Mouse (Mus musculus) liver, postnatal 0 days (tissue): Measurements from ENCODE around the gene Sltm.

ENCODE experiments used
- CTCF ChIP-seq: sonication (generic); IDR thresholded peaks from 2 replicates; pipeline ENCODE4 v1.5.1; 2016; ENCODE audit warnings: antibody characterized with exemption, low read depth
- EP300 ChIP-seq: IDR thresholded peaks from 2 replicates; pipeline ENCODE4 v1.6.1; 2016; ENCODE audit warnings: antibody characterized with exemption, low read depth, mild to moderate bottlenecking

- TF ChIP-seq EP300: no peak
- TF ChIP-seq CTCF: no peak
Observed at GRCm38 (mm10) chr9:70551524-70551923, 9.0 kb downstream of the Sltm start.
